Mouse (Mus musculus) mouse trophoblast stem cell (cell line): ENCODE measurements at regions not wholly inside any gene's neighbourhood (a gene's known extent, or its start where the extent isn't known, plus 50 kb on each side); places are given as distances from the start of the nearest gene placed in this dataset.

Experiments used
- in situ Hi-C, 2 experiments: fragments of 300-500 bp; cut with MseI, MboI; formaldehyde crosslinking; loops; 2 replicates in 1 of 2; 3 replicates in 1 of 2; pipeline ENCODE4 v1.15.1; 2025

GRCm38 (mm10) chr16:50852081-50852480 is 261.1 kb upstream of the Ccdc54 start:
- in situ Hi-C loops = no loop called here

- in situ Hi-C loops = no loop called here
Observed at GRCm38 (mm10) chr16:50847693-50848092, 256.7 kb upstream of the Ccdc54 start.

- in situ Hi-C loops = no loop called here
Observed at GRCm38 (mm10) chr16:50846505-50846904, 255.6 kb upstream of the Ccdc54 start.

- in situ Hi-C loops = no loop called here
Observed at GRCm38 (mm10) chr16:50841677-50842580, 251.0 kb upstream of the Ccdc54 start.

GRCm38 (mm10) chr16:50841205-50841604 is 250.3 kb upstream of the Ccdc54 start:
- in situ Hi-C loops = no loop called here

- in situ Hi-C loops = no loop called here
Observed at GRCm38 (mm10) chr16:50839665-50840064, 248.7 kb upstream of the Ccdc54 start.

GRCm38 (mm10) chr16:50837416-50837815 is 246.5 kb upstream of the Ccdc54 start:
- in situ Hi-C loops = no loop called here

GRCm38 (mm10) chr16:50836457-50836856 is 245.5 kb upstream of the Ccdc54 start:
- in situ Hi-C loops = no loop called here

- in situ Hi-C loops = no loop called here
Observed at GRCm38 (mm10) chr16:50833357-50833756, 242.4 kb upstream of the Ccdc54 start.

- in situ Hi-C loops = no loop called here
Observed at GRCm38 (mm10) chr16:50822352-50822751, 231.4 kb upstream of the Ccdc54 start.

GRCm38 (mm10) chr16:50814626-50815025 is 223.7 kb upstream of the Ccdc54 start:
- in situ Hi-C loops = no loop called here

GRCm38 (mm10) chr16:50799145-50799794 is 208.3 kb upstream of the Ccdc54 start:
- in situ Hi-C loops = no loop called here

GRCm38 (mm10) chr16:50798095-50798494 is 207.1 kb upstream of the Ccdc54 start:
- in situ Hi-C loops = no loop called here

GRCm38 (mm10) chr16:50792960-50793359 is 202.0 kb upstream of the Ccdc54 start:
- in situ Hi-C loops = no loop called here

GRCm38 (mm10) chr16:50792506-50792905 is 201.6 kb upstream of the Ccdc54 start:
- in situ Hi-C loops = no loop called here

- in situ Hi-C loops = no loop called here
Observed at GRCm38 (mm10) chr16:50788702-50789101, 197.7 kb upstream of the Ccdc54 start.

GRCm38 (mm10) chr16:50786199-50786598 is 195.2 kb upstream of the Ccdc54 start:
- in situ Hi-C loops = no loop called here

GRCm38 (mm10) chr16:50785384-50785783 is 194.4 kb upstream of the Ccdc54 start:
- in situ Hi-C loops = no loop called here

GRCm38 (mm10) chr16:50784651-50785228 is 193.8 kb upstream of the Ccdc54 start:
- in situ Hi-C loops = no loop called here

- in situ Hi-C loops = no loop called here
Observed at GRCm38 (mm10) chr16:50783784-50784650, 193.1 kb upstream of the Ccdc54 start.

GRCm38 (mm10) chr16:50783240-50783639 is 192.3 kb upstream of the Ccdc54 start:
- in situ Hi-C loops = no loop called here
